Mouse (Mus musculus) neural tube, embryonic 11.5 days (tissue): ENCODE data around the gene Pcbp3. TPM values are rescaled to one million over a fixed set of nuclear protein-coding genes. Genes with fewer than 3 reads are reported as not detected.

Experiments
- ATAC-seq: fragments of 200-750 bp; cut with Nextera tagmentation; 2 replicates; pipeline ENCODE4 v1.8.0; 2017; ENCODE audit warnings: moderate number of reproducible peaks, mild to moderate bottlenecking, moderate TSS enrichment, moderate library complexity; ENCODE audit not compliant: insufficient read depth, low FRiP score, low TSS enrichment
- DNase-seq: peaks from one replicate; pipeline ENCODE4 v3.0.0-alpha.2; 2015; ENCODE audit warnings: low spot score
- H3K27ac ChIP-seq: fragments of 300-500 bp; sonication (generic); 2 replicates; pipeline ENCODE4 v1.5.1; 2014; ENCODE audit warnings: low read depth, mild to moderate bottlenecking, low read length
- H3K27me3 ChIP-seq: fragments of 300-500 bp; sonication (generic); 2 replicates; pipeline ENCODE4 v1.6.1; 2014; ENCODE audit warnings: mild to moderate bottlenecking, low read length, mixed read lengths; ENCODE audit not compliant: control insufficient read depth, insufficient read depth
- H3K36me3 ChIP-seq: fragments of 300-500 bp; sonication (generic); 2 replicates; pipeline ENCODE4 v1.6.1; 2014; ENCODE audit warnings: mild to moderate bottlenecking, low read length, moderate library complexity, mixed read lengths; ENCODE audit not compliant: control insufficient read depth, insufficient read depth
- H3K4me1 ChIP-seq: fragments of 300-500 bp; sonication (generic); 2 replicates; pipeline ENCODE4 v1.6.1; 2014; ENCODE audit warnings: low read length, mixed read lengths; ENCODE audit not compliant: control insufficient read depth, insufficient read depth
- H3K4me2 ChIP-seq: fragments of 300-500 bp; sonication (generic); 2 replicates; pipeline ENCODE4 v1.6.1; 2014; ENCODE audit warnings: low read depth, mild to moderate bottlenecking, moderate library complexity
- H3K4me3 ChIP-seq: fragments of 300-500 bp; sonication (generic); 2 replicates; pipeline ENCODE4 v1.5.1; 2014; ENCODE audit warnings: low read depth, low read length
- H3K9ac ChIP-seq: fragments of 300-500 bp; sonication (generic); 2 replicates; pipeline ENCODE4 v1.6.1; 2014; ENCODE audit warnings: mild to moderate bottlenecking, low read length
- H3K9me3 ChIP-seq: fragments of 300-500 bp; sonication (generic); 2 replicates; pipeline ENCODE4 v1.6.1; 2016; ENCODE audit warnings: low read length; ENCODE audit not compliant: control insufficient read depth
- WGBS: fragments of 180-500 bp; shearing (Covaris S2); extraction: QIAGEN DNeasy Blood & Tissue Kit; methylation state at CpG from one replicate; pipeline ENCODE4 v1.1.7; 2014; 5-methylcytosine and 5-hydroxymethylcytosine counted together
- polyA plus RNA-seq: library from polyadenylated mRNA; unstranded; fragments of >200 nt; fragmentation: Nextera tagmentation; extraction: Ambion mirVana; gene quantifications from 2 replicates; pipeline ENCODE4 v1.2.1, GENCODE M21; 2014

Gene Pcbp3
- polyA plus RNA-seq, 1 experiment from 2014 or later = 47.3 TPM

DNA sequence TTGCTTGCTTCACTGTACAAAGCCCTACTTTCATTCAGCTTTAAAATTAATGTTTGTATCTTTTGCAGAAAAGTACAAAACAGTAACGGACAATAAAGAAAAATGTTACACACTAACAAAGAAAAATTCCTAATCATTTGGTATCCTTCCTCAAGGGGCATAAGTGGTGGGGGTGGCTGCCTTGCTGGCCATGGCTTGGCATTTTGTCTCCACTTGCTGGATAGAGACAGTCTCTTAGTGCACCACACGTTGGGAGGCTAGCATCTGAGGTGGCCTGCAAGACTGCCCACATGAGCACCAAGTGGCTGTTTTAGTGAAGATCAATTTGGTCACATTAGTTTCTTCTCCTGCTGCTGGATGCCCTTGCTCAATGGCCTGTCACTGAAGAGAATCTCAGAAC is 129.8 kb downstream of the Pcbp3 start:
- Histone ChIP-seq H3K4me1 (peaks cover 3% of the 10 kb centered on the region; the same call in 1 of the 2 replicates), H3K9me3 (no peaks in the 10 kb centered on the region), H3K4me2 (no peak overlapping the region), H3K36me3 (no peaks in the 10 kb centered on the region), H3K9ac (no peak overlapping the region), H3K27ac (no peak overlapping the region), H3K27me3 (no peaks in the 10 kb centered on the region), H3K4me3 (no peak overlapping the region)
- no peak for ATAC-seq
- DNase-seq = no peak
- WGBS = 89% methylated on average over 2 of the region's 2 CpGs

DNA sequence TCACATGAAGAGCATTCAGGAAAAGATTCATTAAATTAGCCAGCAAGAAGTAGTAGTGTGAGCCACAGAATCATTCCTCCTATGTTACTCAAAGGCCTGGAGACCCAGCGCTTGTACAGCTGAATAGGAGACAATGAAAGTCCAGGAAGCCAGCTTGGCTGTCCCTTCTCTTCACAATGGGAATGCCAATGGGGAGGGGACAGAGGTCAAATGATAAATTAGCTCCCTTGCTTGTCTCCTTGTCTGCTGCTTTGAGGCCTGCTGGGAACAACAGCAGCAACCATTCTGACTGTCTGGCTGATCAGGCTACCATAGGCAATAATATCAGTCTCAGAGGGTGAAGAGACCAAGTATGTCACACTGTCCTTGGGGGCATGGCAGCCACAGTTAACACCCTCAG is 130.5 kb downstream of the Pcbp3 start:
- DNase-seq (no peak), ATAC-seq (no peak)
- WGBS = 21% methylated on average over 1 of the region's 1 CpGs
- Histone ChIP-seq H3K4me3 (no peak overlapping the region), H3K4me2 (no peak overlapping the region), H3K27ac (0 out of 2 replicates have a peak overlapping the region, but pooled peaks have one; percentile 20), H3K27me3 (no peaks in the 10 kb centered on the region), H3K9me3 (no peaks in the 10 kb centered on the region), H3K36me3 (no peaks in the 10 kb centered on the region), H3K4me1 (peaks cover 3% of the 10 kb centered on the region; the same call in 1 of the 2 replicates), H3K9ac (no peak overlapping the region)

DNA sequence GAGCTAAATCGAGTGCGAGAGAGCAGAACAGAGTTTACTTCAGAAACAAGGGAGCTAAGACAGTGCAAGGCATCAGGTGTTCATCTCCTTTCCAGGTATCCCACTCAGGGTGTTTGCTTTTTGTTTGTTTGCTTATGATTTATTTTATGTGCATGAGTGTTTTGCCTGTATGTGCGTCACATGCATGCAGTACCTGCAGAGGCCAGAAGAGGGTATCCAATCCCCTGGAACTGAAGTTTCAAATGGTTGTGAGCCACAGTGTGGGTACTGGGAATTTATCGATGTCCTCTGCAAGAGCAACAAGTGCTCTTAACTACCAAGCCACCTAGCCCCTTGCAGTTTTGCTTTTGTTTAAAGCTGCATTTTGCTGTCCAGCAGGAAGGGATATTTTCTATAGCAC is 132.8 kb downstream of the Pcbp3 start:
- DNase-seq = no peak
- ATAC-seq = no peak
- Histone ChIP-seq H3K4me2 (no peak overlapping the region), H3K27me3 (no peaks in the 10 kb centered on the region), H3K4me1 (peaks cover 3% of the 10 kb centered on the region; the same call in 1 of the 2 replicates), H3K36me3 (no peaks in the 10 kb centered on the region), H3K4me3 (no peak overlapping the region), H3K9me3 (no peaks in the 10 kb centered on the region), H3K9ac (no peak overlapping the region), H3K27ac (no peak overlapping the region)
- WGBS = 96% methylated on average over 4 of the region's 4 CpGs

DNA sequence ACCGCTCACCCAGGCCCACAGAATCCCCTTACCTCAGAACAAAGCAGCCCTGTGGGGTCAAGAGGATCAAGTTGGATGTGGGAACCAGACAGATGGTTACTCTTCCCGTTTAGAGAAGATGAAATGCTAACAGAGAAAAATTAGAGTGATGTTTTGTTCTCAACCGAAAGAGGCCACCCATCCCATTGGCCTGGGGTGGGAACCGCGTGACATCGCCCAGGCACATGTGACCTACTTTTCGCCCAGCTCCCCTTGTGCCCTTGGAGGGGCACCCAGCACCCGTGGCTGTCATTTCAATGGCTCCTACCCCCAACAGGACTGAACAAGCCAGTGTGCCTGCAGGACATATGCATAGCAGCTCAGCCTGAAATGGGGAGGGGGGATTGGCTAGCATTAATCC is 139.0 kb downstream of the Pcbp3 start:
- no peaks in the 10 kb centered on the region for H3K27me3 ChIP-seq
- WGBS = 91% methylated on average over 8 of the region's 8 CpGs
- no peak for ATAC-seq
- H3K4me1 ChIP-seq = peaks cover 4% of the 10 kb centered on the region; the same call in 1 of the 2 replicates
- H3K4me3 ChIP-seq = no peak overlapping the region
- no peak overlapping the region for H3K4me2 ChIP-seq
- DNase-seq = no peak
- H3K36me3 ChIP-seq = no peaks in the 10 kb centered on the region
- H3K27ac ChIP-seq = no peak overlapping the region
- H3K9ac ChIP-seq = no peak overlapping the region
- H3K9me3 ChIP-seq = no peaks in the 10 kb centered on the region

DNA sequence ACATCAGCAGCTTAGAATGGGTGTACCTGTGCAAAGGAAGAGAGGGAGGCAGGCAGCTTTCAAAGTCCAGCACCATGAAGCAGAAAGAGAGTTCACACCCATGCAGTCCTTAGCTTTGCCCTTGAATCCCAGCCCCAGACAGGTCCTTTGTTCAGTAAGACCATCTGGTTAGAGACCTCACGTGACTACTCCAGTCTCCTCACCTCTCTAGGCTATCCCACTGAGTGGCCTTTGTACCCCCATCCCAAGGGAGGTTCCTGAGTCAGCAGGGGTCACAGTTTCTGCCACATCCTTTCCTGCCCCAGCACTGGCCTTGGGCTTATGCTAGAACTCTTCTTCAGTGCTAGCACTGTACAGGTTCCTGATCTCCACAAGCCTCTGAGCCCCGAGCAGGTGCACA is 142.4 kb downstream of the Pcbp3 start:
- Histone ChIP-seq H3K9ac (no peak overlapping the region), H3K27me3 (no peaks in the 10 kb centered on the region), H3K9me3 (no peaks in the 10 kb centered on the region), H3K27ac (no peak overlapping the region), H3K4me3 (no peak overlapping the region), H3K4me1 (peaks cover 4% of the 10 kb centered on the region; the same call in 1 of the 2 replicates), H3K4me2 (no peak overlapping the region), H3K36me3 (no peaks in the 10 kb centered on the region)
- DNase-seq (no peak), ATAC-seq (no peak)
- 58% methylated on average over 2 of the region's 2 CpGs for WGBS

DNA sequence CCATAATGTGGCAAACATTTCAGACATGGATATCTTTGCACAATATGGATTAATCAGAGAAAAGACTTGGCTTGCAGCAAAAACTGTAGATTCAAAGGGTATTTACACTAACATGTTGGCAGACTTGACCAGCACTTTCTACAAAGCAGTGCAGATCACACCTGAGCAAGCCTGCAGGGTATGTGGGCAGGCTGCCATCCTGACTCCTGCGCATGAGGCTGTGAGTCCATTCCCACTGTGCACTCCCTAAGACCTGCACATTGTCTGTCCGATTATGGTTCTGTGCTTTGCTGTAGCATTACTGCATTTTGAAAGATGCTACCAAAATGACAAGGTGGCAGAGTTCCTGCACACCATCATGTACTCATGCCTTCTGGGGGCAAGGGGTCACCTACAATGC is 143.3 kb downstream of the Pcbp3 start:
- H3K9ac ChIP-seq = no peak overlapping the region
- H3K9me3 ChIP-seq = no peaks in the 10 kb centered on the region
- peaks cover 4% of the 10 kb centered on the region; the same call in 1 of the 2 replicates for H3K4me1 ChIP-seq
- H3K27ac ChIP-seq = no peak overlapping the region
- WGBS = 89% methylated on average over 2 of the region's 2 CpGs
- H3K36me3 ChIP-seq = no peaks in the 10 kb centered on the region
- ATAC-seq (no peak), DNase-seq (no peak)
- H3K27me3 ChIP-seq = no peaks in the 10 kb centered on the region
- H3K4me3 ChIP-seq = no peak overlapping the region
- H3K4me2 ChIP-seq = no peak overlapping the region

DNA sequence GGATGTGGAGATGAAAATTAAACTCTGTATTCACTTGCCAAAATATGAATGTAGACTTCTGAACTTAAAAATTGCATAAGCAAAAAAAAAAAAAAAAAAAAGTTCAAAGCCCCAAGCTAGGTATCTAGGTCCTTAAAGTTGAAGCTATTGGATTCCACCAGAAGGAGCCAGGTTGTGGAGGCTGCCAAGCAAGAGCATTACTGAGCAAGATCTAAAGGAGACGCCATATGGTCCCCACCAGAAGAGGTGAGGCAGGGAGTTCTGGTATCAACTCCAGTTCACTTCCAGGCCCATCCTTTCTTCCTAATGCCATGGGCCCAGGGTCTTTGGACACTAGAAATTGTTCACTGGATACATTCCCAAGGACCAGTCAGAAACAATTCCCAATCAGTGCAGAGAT is 144.8 kb downstream of the Pcbp3 start:
- no peak overlapping the region for H3K27ac ChIP-seq
- DNase-seq = no peak
- no peak for ATAC-seq

DNA sequence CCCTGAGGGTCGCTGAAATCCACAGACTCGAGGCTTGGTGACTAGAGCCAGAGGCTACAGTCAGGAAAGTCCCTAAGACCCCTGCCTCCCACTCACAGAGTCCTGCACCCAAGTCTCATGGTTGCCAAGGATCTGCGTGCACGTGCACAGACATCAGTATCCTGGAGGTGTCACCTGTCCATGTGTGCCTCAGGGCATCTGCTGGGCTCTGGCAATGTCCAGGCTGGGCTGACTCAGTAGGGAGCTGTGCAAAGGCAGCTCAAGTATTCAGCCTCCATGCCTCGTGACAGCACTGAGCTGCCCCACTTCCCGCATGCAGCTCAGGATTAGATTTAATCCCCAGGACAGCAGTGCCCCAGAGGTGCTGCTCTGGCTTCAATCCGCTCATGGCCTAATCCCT is 145.3 kb downstream of the Pcbp3 start:
- no peak for DNase-seq

More for the DNA sequence above, 144.8 kb downstream of the Pcbp3 start:
- H3K36me3 ChIP-seq = no peaks in the 10 kb centered on the region
- no peak overlapping the region for H3K9ac ChIP-seq
- WGBS = 81% methylated on average over 1 of the region's 1 CpGs
- no peak overlapping the region for H3K4me2 ChIP-seq
- peaks cover 4% of the 10 kb centered on the region; the same call in 1 of the 2 replicates for H3K4me1 ChIP-seq
- H3K9me3 ChIP-seq = no peaks in the 10 kb centered on the region
- H3K27me3 ChIP-seq = no peaks in the 10 kb centered on the region
- H3K4me3 ChIP-seq = no peak overlapping the region

DNA sequence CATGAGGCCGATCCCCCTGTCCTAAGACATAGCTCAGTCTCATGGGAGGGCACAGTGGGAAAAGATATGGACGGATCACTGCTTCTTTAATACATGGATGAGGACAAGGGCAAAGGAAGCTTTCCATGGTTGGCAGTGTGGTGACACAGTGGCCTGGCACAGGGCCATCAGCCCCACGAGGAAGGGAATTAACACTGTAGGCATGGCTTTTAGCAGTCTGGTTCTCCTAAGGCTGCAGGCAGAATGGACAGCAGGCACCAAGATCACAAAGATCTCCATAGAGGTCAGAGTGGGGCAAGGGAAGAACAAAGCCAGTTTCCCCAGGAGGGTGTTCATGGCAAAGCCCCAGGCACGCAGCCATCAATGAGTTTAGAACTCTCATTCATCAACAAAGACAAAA is 146.2 kb downstream of the Pcbp3 start:
- WGBS = 55% methylated on average over 4 of the region's 4 CpGs
- no peaks in the 10 kb centered on the region for H3K27me3 ChIP-seq
- H3K4me3 ChIP-seq = no peak overlapping the region
- DNase-seq = no peak
- no peak for ATAC-seq
- no peak overlapping the region for H3K9ac ChIP-seq
- no peak overlapping the region; the same call in 1 of the 2 replicates for H3K27ac ChIP-seq
- H3K9me3 ChIP-seq = no peaks in the 10 kb centered on the region
- H3K4me1 ChIP-seq = peaks cover 4% of the 10 kb centered on the region; the same call in 1 of the 2 replicates
- H3K4me2 ChIP-seq = no peak overlapping the region
- no peaks in the 10 kb centered on the region for H3K36me3 ChIP-seq

More for the DNA sequence above, 145.3 kb downstream of the Pcbp3 start:
- WGBS = 60% methylated on average over 7 of the region's 7 CpGs
- Histone ChIP-seq H3K9ac (no peak overlapping the region), H3K4me1 (peaks cover 4% of the 10 kb centered on the region; the same call in 1 of the 2 replicates), H3K4me3 (no peak overlapping the region), H3K9me3 (no peaks in the 10 kb centered on the region), H3K36me3 (no peaks in the 10 kb centered on the region), H3K27me3 (no peaks in the 10 kb centered on the region), H3K27ac (no peak overlapping the region), H3K4me2 (no peak overlapping the region)
- ATAC-seq = no peak
